Mouse (Mus musculus): ENCODE results near the gene Camta1. TPM values are rescaled to one million over a fixed set of nuclear protein-coding genes. Genes with fewer than 3 reads are reported as not detected.

Gene Camta1
- polyA plus RNA-seq, 1 experiment from 2014 or later, result 61.9 TPM

GRCm38 (mm10) chr4:151728391-151729065, 133.1 kb downstream of the Camta1 start:
- H3K27me3 ChIP-seq (ENCODE audit: control insufficient read depth, insufficient read depth, low read length), result no peaks in the 10 kb centered on the region
- H3K9ac ChIP-seq (ENCODE audit: low read length), result no peak overlapping the region
- 68% methylated on average over 11 of the region's 11 CpGs for WGBS
- H3K4me1 ChIP-seq (replicated peaks; ENCODE audit: control insufficient read depth, insufficient read depth), result no peaks in the 10 kb centered on the region
- H3K4me3 ChIP-seq (ENCODE audit: low read depth, low read length), result no peak overlapping the region
- ATAC-seq (ENCODE audit: low FRiP score, low TSS enrichment), result no peak
- H3K36me3 ChIP-seq (ENCODE audit: control insufficient read depth, insufficient read depth, low read length), result no peaks in the 10 kb centered on the region
- no peak overlapping the region for H3K27ac ChIP-seq (replicated peaks)
- no peak for DNase-seq (ENCODE audit: low spot score)
- TF ChIP-seq CTCF (IDR thresholded peaks at IDR 0.05; ENCODE audit: low read depth) (no peak), EP300 (optimal IDR thresholded peaks at IDR 0.05) (no peak)
- H3K4me2 ChIP-seq (replicated peaks; ENCODE audit: low read depth), result no peak overlapping the region
- no peaks in the 10 kb centered on the region for H3K9me3 ChIP-seq (ENCODE audit: control insufficient read depth, low read length)

DNA sequence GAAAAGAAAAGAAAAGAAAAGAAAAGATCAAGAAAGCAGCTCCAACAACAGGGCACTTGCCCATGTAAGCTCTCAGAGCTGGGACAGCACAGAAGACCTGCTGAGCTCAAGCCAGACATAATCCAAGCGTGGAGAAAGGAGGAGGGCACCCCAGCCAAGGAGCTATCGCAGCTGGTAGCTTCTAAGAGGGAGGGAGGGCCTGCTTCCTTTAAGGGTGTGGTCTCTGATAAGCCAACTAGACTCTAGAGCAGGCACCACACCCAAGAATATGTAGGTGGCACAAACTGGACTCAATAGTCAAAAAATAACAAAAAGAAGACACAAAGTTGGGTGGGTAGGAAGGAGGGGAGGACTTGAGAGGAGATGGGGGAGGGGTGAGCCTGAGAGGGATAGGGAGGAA, 135.3 kb downstream of the Camta1 start:
- Histone ChIP-seq H3K36me3 (ENCODE audit: control insufficient read depth, insufficient read depth, low read length) (no peaks in the 10 kb centered on the region), H3K9me3 (ENCODE audit: control insufficient read depth, low read length) (no peaks in the 10 kb centered on the region), H3K4me2 (replicated peaks; ENCODE audit: low read depth) (no peak overlapping the region), H3K27ac (replicated peaks) (no peak overlapping the region), H3K4me1 (replicated peaks; ENCODE audit: control insufficient read depth, insufficient read depth) (no peaks in the 10 kb centered on the region), H3K9ac (ENCODE audit: low read length) (no peak overlapping the region), H3K27me3 (ENCODE audit: control insufficient read depth, insufficient read depth, low read length) (no peaks in the 10 kb centered on the region), H3K4me3 (ENCODE audit: low read depth, low read length) (no peak overlapping the region)
- DNase-seq (ENCODE audit: low spot score) (no peak), ATAC-seq (ENCODE audit: low FRiP score, low TSS enrichment) (no peak)
- 36% methylated on average over 2 of the region's 2 CpGs for WGBS
- TF ChIP-seq CTCF (IDR thresholded peaks at IDR 0.05; ENCODE audit: low read depth), result no peak
- no peak for TF ChIP-seq EP300 (optimal IDR thresholded peaks at IDR 0.05)

DNA sequence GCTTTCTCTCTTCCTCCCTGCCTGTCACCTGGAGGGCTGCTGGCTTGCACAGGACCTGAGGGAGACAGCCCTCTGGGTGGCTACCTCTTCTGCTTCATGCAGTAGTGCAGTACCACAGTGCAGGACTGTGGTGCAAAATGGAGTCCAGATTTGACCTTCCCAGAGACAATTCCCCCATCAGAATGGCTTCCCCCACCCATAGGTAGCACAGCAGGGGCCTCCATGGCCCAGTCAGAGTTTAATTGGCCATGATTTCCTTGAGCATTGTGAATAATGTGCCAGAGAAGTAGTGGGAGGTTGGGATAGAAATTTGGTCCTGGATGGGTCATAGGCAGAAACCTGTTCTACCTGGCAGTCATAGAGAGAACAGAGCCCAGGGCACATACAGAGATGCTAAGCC, 136.8 kb downstream of the Camta1 start:
- Histone ChIP-seq H3K4me2 (replicated peaks; ENCODE audit: low read depth) (no peak overlapping the region), H3K9me3 (ENCODE audit: control insufficient read depth, low read length) (no peaks in the 10 kb centered on the region), H3K4me1 (replicated peaks; ENCODE audit: control insufficient read depth, insufficient read depth) (no peaks in the 10 kb centered on the region), H3K36me3 (ENCODE audit: control insufficient read depth, insufficient read depth, low read length) (no peaks in the 10 kb centered on the region), H3K27ac (replicated peaks) (no peak overlapping the region), H3K4me3 (ENCODE audit: low read depth, low read length) (no peak overlapping the region), H3K9ac (ENCODE audit: low read length) (no peak overlapping the region), H3K27me3 (ENCODE audit: control insufficient read depth, insufficient read depth, low read length) (no peaks in the 10 kb centered on the region)
- no peak for TF ChIP-seq CTCF (IDR thresholded peaks at IDR 0.05; ENCODE audit: low read depth)
- TF ChIP-seq EP300 (optimal IDR thresholded peaks at IDR 0.05), result no peak
- DNase-seq (ENCODE audit: low spot score), result no peak
- no peak for ATAC-seq (ENCODE audit: low FRiP score, low TSS enrichment)

- no peaks in the 10 kb centered on the region for H3K27me3 ChIP-seq (ENCODE audit: control insufficient read depth, insufficient read depth, low read length)
- H3K4me2 ChIP-seq (replicated peaks; ENCODE audit: low read depth), result no peak overlapping the region
- ATAC-seq (ENCODE audit: low FRiP score, low TSS enrichment), result no peak
- H3K4me1 ChIP-seq (replicated peaks; ENCODE audit: control insufficient read depth, insufficient read depth), result no peaks in the 10 kb centered on the region
- no peak overlapping the region for H3K4me3 ChIP-seq (ENCODE audit: low read depth, low read length)
- 79% methylated on average over 15 of the region's 15 CpGs for WGBS
- no peak for DNase-seq (ENCODE audit: low spot score)
- no peaks in the 10 kb centered on the region for H3K9me3 ChIP-seq (ENCODE audit: control insufficient read depth, low read length)
- TF ChIP-seq CTCF (IDR thresholded peaks at IDR 0.05; ENCODE audit: low read depth) (no peak), EP300 (optimal IDR thresholded peaks at IDR 0.05) (no peak)
- no peaks in the 10 kb centered on the region for H3K36me3 ChIP-seq (ENCODE audit: control insufficient read depth, insufficient read depth, low read length)
- no peak overlapping the region for H3K9ac ChIP-seq (ENCODE audit: low read length)
- no peak overlapping the region for H3K27ac ChIP-seq (replicated peaks)
Observed at GRCm38 (mm10) chr4:151720722-151721467, 140.8 kb downstream of the Camta1 start.

DNA sequence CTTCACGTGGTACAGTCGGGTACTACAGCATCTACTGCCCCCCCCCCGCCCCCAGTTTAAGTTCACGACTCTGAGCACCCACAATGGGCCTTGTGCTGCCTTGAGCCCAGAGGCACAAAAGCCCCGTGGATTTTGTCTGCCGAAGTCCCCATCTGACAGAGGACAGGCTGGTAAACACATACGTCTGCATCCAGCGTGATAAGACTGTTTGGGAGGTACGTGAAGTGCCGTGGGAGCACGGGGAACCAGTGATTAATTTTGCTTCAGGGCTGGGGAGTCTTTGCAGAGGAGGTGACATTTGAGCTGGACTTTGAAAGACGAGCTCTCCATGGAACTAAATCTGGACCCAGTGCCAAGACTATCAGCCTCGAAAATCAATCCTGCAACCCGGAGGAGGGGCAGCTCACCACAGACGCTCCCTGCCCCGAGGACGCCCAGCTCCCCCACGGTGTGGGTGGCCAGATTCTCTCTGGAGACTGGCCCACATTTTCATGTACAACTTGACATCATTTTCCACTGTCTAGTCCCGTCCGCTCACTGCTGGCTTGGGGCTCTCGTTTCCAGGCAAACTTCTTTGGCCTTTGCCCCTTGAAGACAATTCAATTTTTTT, 142.7 kb downstream of the Camta1 start:
- no peaks in the 10 kb centered on the region for H3K4me1 ChIP-seq (replicated peaks; ENCODE audit: control insufficient read depth, insufficient read depth)
- DNase-seq (ENCODE audit: low spot score) (no peak), ATAC-seq (ENCODE audit: low FRiP score, low TSS enrichment) (no peak)
- H3K36me3 ChIP-seq (ENCODE audit: control insufficient read depth, insufficient read depth, low read length), result no peaks in the 10 kb centered on the region
- no peak overlapping the region for H3K4me3 ChIP-seq (ENCODE audit: low read depth, low read length)
- TF ChIP-seq CTCF (IDR thresholded peaks at IDR 0.05; ENCODE audit: low read depth), result no peak
- TF ChIP-seq EP300 (optimal IDR thresholded peaks at IDR 0.05), result no peak
- H3K9ac ChIP-seq (ENCODE audit: low read length), result no peak overlapping the region
- no peak overlapping the region; the same call in 1 of the 2 replicates for H3K4me2 ChIP-seq (replicated peaks; ENCODE audit: low read depth)
- 27% methylated on average over 21 of the region's 21 CpGs for WGBS
- H3K27me3 ChIP-seq (ENCODE audit: control insufficient read depth, insufficient read depth, low read length), result no peaks in the 10 kb centered on the region
- H3K9me3 ChIP-seq (ENCODE audit: control insufficient read depth, low read length), result no peaks in the 10 kb centered on the region
- no peak overlapping the region for H3K27ac ChIP-seq (replicated peaks)

DNA sequence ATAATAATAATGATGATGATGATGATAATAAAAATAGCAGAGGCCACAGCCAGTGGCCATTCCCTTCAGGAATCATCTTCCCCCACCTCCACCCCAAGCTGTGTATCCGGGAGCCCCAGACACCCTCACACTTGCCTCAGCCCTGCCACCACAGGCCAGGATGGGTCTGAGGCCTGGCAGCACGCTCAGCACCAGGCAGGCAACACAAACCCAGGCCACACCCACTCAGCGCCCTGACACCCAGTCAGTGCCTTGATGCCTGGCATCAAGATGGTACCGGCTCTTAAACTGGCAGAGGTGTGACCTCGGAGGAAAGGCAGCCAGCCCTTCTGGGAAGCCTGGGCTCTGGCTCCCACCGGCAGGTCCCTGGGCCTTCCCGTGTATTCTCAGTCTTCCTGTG, 143.8 kb downstream of the Camta1 start:
- TF ChIP-seq EP300 (optimal IDR thresholded peaks at IDR 0.05) (no peak), CTCF (IDR thresholded peaks at IDR 0.05; ENCODE audit: low read depth) (no peak)
- no peak overlapping the region for H3K4me3 ChIP-seq (ENCODE audit: low read depth, low read length)
- H3K9ac ChIP-seq (ENCODE audit: low read length), result no peak overlapping the region
- no peaks in the 10 kb centered on the region for H3K9me3 ChIP-seq (ENCODE audit: control insufficient read depth, low read length)
- H3K27ac ChIP-seq (replicated peaks), result no peak overlapping the region
- no peaks in the 10 kb centered on the region for H3K36me3 ChIP-seq (ENCODE audit: control insufficient read depth, insufficient read depth, low read length)
- 74% methylated on average over 7 of the region's 7 CpGs for WGBS
- ATAC-seq (ENCODE audit: low FRiP score, low TSS enrichment) (0 out of 2 replicates have a peak, but pooled peaks have one; percentile 7), DNase-seq (ENCODE audit: low spot score) (no peak)
- no peak overlapping the region for H3K4me2 ChIP-seq (replicated peaks; ENCODE audit: low read depth)
- H3K4me1 ChIP-seq (replicated peaks; ENCODE audit: control insufficient read depth, insufficient read depth), result no peaks in the 10 kb centered on the region
- no peaks in the 10 kb centered on the region for H3K27me3 ChIP-seq (ENCODE audit: control insufficient read depth, insufficient read depth, low read length)

All from stomach, postnatal 0 days (tissue).